Mouse (Mus musculus): ENCODE measurements around the gene Ncbp3. TPM values are rescaled to one million over a fixed set of nuclear protein-coding genes. Genes with fewer than 3 reads are reported as not detected.

Gene Ncbp3
- polyA plus RNA-seq (2015; fragmentation: Nextera tagmentation; extraction: Ambion mirVana) = 5.9 and 6.1 TPM in 2 replicates

GRCm38 (mm10) chr11:73047542-73047996 lies at the start of gene Ncbp3:
Ncbp3 (plus strand) TSS chr11:73047783.

GRCm38 (mm10) chr11:72998771-72999170 lies 48.8 kb upstream of the Ncbp3 start, which contains the start of gene P2rx1:
P2rx1 (plus strand) TSS chr11:72999103.

DNA sequence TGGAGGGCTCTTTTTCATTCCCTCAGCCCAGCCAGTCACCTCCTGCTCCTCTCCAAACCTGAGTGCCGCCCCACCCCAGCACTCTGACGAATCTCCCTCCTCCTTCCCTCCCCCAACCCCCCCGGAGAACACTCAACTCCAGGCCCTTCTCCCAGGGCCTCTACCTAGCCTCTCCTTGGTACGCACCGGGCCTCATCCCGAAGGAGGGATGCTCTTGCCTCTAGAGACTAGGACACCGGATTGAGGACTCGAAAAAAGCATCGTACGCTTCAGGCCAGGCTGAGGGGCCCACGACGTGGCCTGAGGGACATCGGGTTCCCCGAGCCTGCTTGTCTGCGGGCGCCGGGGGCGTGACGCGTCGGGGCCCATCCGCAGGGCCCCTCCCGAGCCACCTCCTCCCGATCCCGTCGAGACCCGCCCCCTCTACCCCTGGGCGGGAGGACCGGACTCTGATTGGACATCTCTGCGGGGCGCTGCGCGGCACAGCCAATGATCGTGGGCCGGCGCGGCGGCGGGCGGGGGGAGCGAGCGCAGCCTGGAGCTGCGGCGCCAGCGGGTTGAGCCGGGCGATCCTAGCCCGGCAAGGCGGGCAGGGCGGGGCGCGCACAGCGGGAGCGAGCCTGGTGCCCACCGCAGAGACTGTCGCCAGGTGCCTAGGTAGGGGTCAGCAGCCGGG lies 29.0 kb upstream of the Ncbp3 start, which contains the start of gene Camkk1:
TSS of gene Camkk1 (plus strand) at position 538 of the 676 bp plus-strand sequence.

DNA sequence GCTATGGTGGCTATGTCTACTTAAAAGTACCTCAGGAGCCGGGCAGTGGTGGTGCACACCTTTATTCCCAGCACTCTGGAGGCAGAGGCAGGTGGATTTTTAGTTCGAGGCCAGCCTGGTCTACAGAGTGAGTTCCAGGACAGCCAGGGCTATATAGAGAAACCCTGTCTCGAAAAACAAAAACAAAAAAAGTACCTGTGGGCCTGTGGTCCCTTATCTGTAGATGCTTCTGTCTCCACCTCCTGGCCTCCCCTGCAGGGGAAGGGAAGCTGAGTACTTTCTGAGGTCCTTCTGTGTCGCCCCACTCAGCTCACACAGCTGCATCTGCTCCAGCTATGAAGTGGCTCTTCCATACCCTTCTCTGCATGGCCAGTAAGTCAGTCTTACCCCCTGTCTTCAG lies 42.7 kb downstream of the Ncbp3 start, which contains the start of gene Itgae:
TSS of gene Itgae (plus strand) at position 301 of the 400 bp plus-strand sequence.

DNA sequence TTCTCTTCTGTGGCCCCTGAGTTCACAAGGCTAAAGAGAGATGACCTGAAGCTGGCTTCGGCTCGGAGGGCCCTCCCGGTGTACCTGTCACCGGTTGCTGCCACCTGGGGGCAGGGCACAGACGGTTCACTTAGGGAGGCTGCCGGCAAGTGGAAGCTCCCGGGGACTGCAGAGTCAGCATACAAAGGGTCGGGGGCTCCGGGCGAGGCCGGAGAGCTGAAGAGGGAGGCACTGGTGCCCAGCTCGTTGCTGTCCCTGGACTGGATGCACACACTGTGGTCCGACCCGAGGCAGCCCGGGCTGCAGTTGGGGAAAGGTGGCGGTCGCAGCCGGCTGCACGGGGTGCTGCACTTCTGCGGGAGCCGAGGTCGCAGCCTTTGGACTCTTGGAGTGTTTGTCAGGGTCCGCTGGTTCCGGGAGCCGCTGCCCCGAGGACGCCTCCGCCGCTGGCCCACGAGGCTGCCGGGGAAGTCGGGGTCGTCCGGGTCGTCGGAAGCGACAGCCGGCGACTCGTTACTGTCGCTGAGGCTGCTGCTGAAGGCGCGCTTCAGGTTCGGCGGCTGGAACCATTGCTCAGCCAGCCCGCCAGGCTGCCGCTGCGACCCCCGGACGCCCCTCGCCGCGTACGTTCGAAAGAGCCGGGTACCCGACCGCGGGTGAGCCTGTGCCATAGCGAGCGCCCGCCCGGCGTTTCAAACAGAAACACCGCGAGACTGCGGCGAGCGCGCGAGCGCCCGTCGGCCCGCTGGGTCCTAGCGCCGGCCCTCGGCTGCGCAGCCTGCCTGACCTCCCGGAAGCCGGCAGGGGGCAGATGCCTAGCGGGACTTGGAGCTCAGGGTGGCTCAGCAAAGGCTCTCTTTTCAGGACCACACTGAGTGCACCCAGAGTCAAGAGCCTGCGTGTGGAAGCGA lies 90.3 kb downstream of the Ncbp3 start, which contains the start of gene Haspin:
TSS of gene Haspin (minus strand) at position 704 of the 911 bp plus-strand sequence.

Other genes starting within 250 kb of the Ncbp3 start
- 2.1 and 2.3 TPM in 2 replicates for gene Atp2a3, start 86.6 kb upstream of the Ncbp3 start, polyA plus RNA-seq (2015; fragmentation: Nextera tagmentation; extraction: Ambion mirVana)
- 0.20 and 0.26 TPM in 2 replicates for gene P2rx1, start 48.7 kb upstream of the Ncbp3 start, polyA plus RNA-seq (2015; fragmentation: Nextera tagmentation; extraction: Ambion mirVana)
- 28.1 and 31.8 TPM in 2 replicates for gene Camkk1, start 28.8 kb upstream of the Ncbp3 start, polyA plus RNA-seq (2015; fragmentation: Nextera tagmentation; extraction: Ambion mirVana)
- gene Itgae, start 42.8 kb downstream of the Ncbp3 start, polyA plus RNA-seq (2015; fragmentation: Nextera tagmentation; extraction: Ambion mirVana) = 0.32 TPM in 2 replicates
- gene Haspin, start 90.5 kb downstream of the Ncbp3 start, polyA plus RNA-seq (2015; fragmentation: Nextera tagmentation; extraction: Ambion mirVana) = 1.5 and 1.6 TPM in 2 replicates
- 1.7 and 2.3 TPM in 2 replicates for gene P2rx5, start 112.6 kb downstream of the Ncbp3 start, polyA plus RNA-seq (2015; fragmentation: Nextera tagmentation; extraction: Ambion mirVana)
- 180 and 197 TPM in 2 replicates for gene Emc6, start 129.3 kb downstream of the Ncbp3 start, polyA plus RNA-seq (2015; fragmentation: Nextera tagmentation; extraction: Ambion mirVana)
- gene Tax1bp3, start 129.3 kb downstream of the Ncbp3 start, polyA plus RNA-seq (2015; fragmentation: Nextera tagmentation; extraction: Ambion mirVana) = 91.8 and 99.0 TPM in 2 replicates
- gene Ctns, start 151.3 kb downstream of the Ncbp3 start, polyA plus RNA-seq (2015; fragmentation: Nextera tagmentation; extraction: Ambion mirVana) = 13.8 and 17.1 TPM in 2 replicates
- gene Shpk, start 151.7 kb downstream of the Ncbp3 start, polyA plus RNA-seq (2015; fragmentation: Nextera tagmentation; extraction: Ambion mirVana) = 3.6 and 4.3 TPM in 2 replicates
- gene Trpv1, start 186.5 kb downstream of the Ncbp3 start, polyA plus RNA-seq (2015; fragmentation: Nextera tagmentation; extraction: Ambion mirVana) = 0.27 and 0.59 TPM in 2 replicates
- 0.35 and 0.36 TPM in 2 replicates for gene Trpv3, start 219.6 kb downstream of the Ncbp3 start, polyA plus RNA-seq (2015; fragmentation: Nextera tagmentation; extraction: Ambion mirVana)